In genomic region chr17:10635955-10636470, GRCm38 (mm10) we compare ENCODE assay signal across 14 mouse cellular contexts.
"Had no signal": no experiment of that assay in that cellular context is flagged by ENCODE, and none has a peak within 500 bp of the region (broad histone marks: within the 10 kb centered on the region; RNA-seq: fewer than 3 reads in every experiment).

No protein-coding gene starts in this region.

- H3K36me3 ChIP-seq: intestine, embryonic 15.5 days; limb, embryonic 12.5 days; midbrain, embryonic 13.5 days had no signal

- H3K9me3 ChIP-seq: intestine, embryonic 15.5 days; limb, embryonic 12.5 days; midbrain, embryonic 13.5 days had no signal

- H3K4me3 ChIP-seq: intestine, embryonic 15.5 days; layer of hippocampus, adult 2 months; limb, embryonic 12.5 days; midbrain, embryonic 13.5 days; myocyte had no signal

- H3K9ac ChIP-seq: intestine, embryonic 15.5 days; limb, embryonic 12.5 days; liver, embryonic 14.5 days; midbrain, embryonic 13.5 days had no signal

- DNase-seq: liver; lung, adult 18-20 months; lung, postnatal 36 days; retina, postnatal 1 day; right cerebral cortex, postnatal 4 days; spleen, adult 18-20 months; thymus, adult 2 months; thymus, postnatal 25 days had no signal

- H3K4me1 ChIP-seq: intestine, embryonic 15.5 days had no signal

- H3K27ac ChIP-seq: intestine, embryonic 15.5 days; layer of hippocampus, adult 2 months; limb, embryonic 12.5 days; liver, embryonic 14.5 days; midbrain, embryonic 13.5 days had no signal

- ATAC-seq: intestine, embryonic 15.5 days; midbrain, embryonic 13.5 days had no signal

- H3K4me2 ChIP-seq: intestine, embryonic 15.5 days; limb, embryonic 12.5 days; midbrain, embryonic 13.5 days had no signal

- H3K27me3 ChIP-seq: intestine, embryonic 15.5 days; limb, embryonic 12.5 days; midbrain, embryonic 13.5 days had no signal
